Mouse (Mus musculus) C2C12 (cell line): ENCODE results near the gene Iqck. TPM values are rescaled to one million over a fixed set of nuclear protein-coding genes. Genes with fewer than 3 reads are reported as not detected.

ENCODE experiments used
- H3K27me3 ChIP-seq: one replicate; pipeline ENCODE4 v1.6.1; 2011; ENCODE audit not compliant: control insufficient read depth, insufficient read depth, insufficient read length
- H3K36me3 ChIP-seq: one replicate; pipeline ENCODE4 v1.6.1; 2011; ENCODE audit not compliant: control insufficient read depth, insufficient read depth
- H3K4me3 ChIP-seq: one replicate; pipeline ENCODE4 v1.5.1; 2011; ENCODE audit warnings: mild to moderate bottlenecking, control low read depth; ENCODE audit not compliant: poor library complexity, insufficient read depth, severe bottlenecking
- H3K79me2 ChIP-seq: one replicate; pipeline ENCODE4 v1.6.1; 2011; ENCODE audit not compliant: control insufficient read depth, insufficient read depth
- H3K79me3 ChIP-seq: one replicate; pipeline ENCODE4 v1.6.1; 2011; ENCODE audit warnings: low read depth, control low read depth
- H3ac ChIP-seq: one replicate; pipeline ENCODE3; 2011; ENCODE audit warnings: low read depth; ENCODE audit not compliant: control insufficient read depth, insufficient read length
- CEBPB ChIP-seq: IDR thresholded peaks from one replicate; pipeline ENCODE4 v1.6.1; 2011; ENCODE audit warnings: low read depth, mild to moderate bottlenecking, control low read depth, moderate library complexity
- CTCF ChIP-seq: IDR thresholded peaks from one replicate; pipeline ENCODE4 v1.5.1; 2011; ENCODE audit not compliant: control insufficient read depth, insufficient read depth, insufficient read length
- FOSL1 ChIP-seq: IDR thresholded peaks from one replicate; pipeline ENCODE4 v1.8.0; 2011; ENCODE audit warnings: mild to moderate bottlenecking, low read length; ENCODE audit not compliant: poor library complexity, insufficient read depth, severe bottlenecking
- MAX ChIP-seq: IDR thresholded peaks from one replicate; pipeline ENCODE4 v1.6.1; 2011; ENCODE audit warnings: mild to moderate bottlenecking, control low read depth
- MYOD1 ChIP-seq: IDR thresholded peaks from one replicate; pipeline ENCODE4 v1.6.1; 2011; ENCODE audit warnings: low read depth; ENCODE audit not compliant: control insufficient read depth, insufficient read length
- MYOG ChIP-seq: IDR thresholded peaks from one replicate; pipeline ENCODE4 v1.6.1; 2011; ENCODE audit not compliant: control insufficient read depth, insufficient read length; ENCODE audit errors: extremely low read depth
- USF1 ChIP-seq: IDR thresholded peaks from one replicate; pipeline ENCODE4 v1.6.1; 2011; ENCODE audit warnings: low read depth, mild to moderate bottlenecking, control low read depth, moderate library complexity
- polyA plus RNA-seq: library from polyadenylated mRNA; unstranded; fragments of >200 nt; fragmentation: generic; extraction: Trizol; gene quantifications from one replicate; pipeline ENCODE4 v1.2.1, GENCODE M21; 2012; ENCODE audit warnings: missing spikeins

Iqck gene
- polyA plus RNA-seq, 1 experiment: 0.53 TPM

DNA sequence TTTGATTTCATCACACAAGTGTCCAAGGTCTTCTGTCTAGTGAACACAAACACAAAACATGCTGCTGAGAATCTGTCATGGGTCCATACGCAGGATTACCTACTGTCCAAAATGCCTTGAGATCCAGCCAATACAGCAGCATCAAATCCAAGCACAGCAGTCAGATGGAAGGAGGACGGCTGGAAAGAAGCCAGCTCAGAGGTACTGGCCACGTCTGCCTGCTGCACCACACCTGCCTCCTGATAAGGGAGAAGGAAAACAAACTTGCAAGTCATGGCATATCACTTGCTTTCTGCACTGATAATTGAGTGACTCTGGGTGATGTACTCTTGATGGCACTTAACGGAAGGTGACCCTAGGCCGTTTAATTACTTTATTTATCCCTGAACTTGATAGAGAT lies 10.4 kb upstream of the Iqck start:
- no peaks in the 10 kb centered on the region for H3K79me3 ChIP-seq
- H3K79me2 ChIP-seq: peaks cover 4% of the 10 kb centered on the region
- H3K4me3 ChIP-seq: no peak overlapping the region
- no peaks in the 10 kb centered on the region for H3K27me3 ChIP-seq
- TF ChIP-seq FOSL1 (no peak), CEBPB (no peak), MYOD1 (no peak), MYOG (no peak), MAX (no peak), CTCF (no peak)
- peaks cover 63% of the 10 kb centered on the region for H3K36me3 ChIP-seq
- no peak overlapping the region for H3ac ChIP-seq

DNA sequence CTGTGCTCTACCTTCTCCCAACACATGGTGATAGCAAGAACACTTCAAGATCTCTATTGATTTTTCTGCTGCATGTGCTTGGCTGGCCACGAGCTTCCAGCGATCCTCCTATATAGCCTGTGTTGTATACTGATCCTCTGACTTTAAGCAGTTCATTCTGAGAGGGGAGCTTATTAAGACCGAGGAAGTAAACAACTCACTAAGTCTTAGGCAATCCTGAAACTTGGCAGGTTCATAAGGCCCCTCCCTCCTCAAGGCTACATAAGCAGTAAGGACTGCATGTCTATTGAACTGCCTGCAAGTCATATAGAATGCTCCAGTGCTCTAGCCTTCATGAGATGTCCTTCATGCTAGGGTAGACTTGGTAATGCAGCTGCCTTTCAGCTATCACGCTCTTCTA lies 9.2 kb upstream of the Iqck start:
- peaks cover 7% of the 10 kb centered on the region for H3K79me3 ChIP-seq
- H3K79me2 ChIP-seq: peaks cover 16% of the 10 kb centered on the region
- H3K4me3 ChIP-seq: no peak overlapping the region
- H3K36me3 ChIP-seq: peaks cover 64% of the 10 kb centered on the region
- H3ac ChIP-seq: no peak overlapping the region
- TF ChIP-seq MYOG (no peak), MAX (no peak), USF1 (no peak), MYOD1 (no peak), CTCF (no peak), CEBPB (no peak), FOSL1 (no peak)
- no peaks in the 10 kb centered on the region for H3K27me3 ChIP-seq

DNA sequence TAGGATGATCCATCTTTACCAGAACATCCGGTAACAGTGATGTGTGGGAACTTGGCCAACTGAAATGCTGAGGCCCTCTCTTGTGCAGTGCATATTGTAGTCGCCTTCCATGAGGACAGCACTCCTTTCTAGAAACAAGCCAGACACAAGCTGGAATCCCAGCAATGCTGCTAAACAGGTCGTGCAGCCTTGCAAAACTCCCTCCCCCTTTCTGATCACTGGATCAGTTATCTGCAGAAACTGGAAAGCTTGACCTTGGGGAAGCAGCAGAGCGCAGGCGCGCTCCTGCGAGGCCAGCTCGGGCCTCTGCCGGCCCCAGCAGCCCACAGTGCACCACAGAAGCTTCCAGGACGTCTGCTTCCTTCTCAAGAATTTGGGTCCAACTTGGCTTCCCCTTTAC lies 6.8 kb upstream of the Iqck start:
- H3K79me3 ChIP-seq: peaks cover 13% of the 10 kb centered on the region
- H3K27me3 ChIP-seq: no peaks in the 10 kb centered on the region
- H3K4me3 ChIP-seq: no peak overlapping the region
- TF ChIP-seq MYOG (no peak), MAX (no peak), MYOD1 (no peak), FOSL1 (no peak), CTCF (no peak), USF1 (no peak)
- H3K79me2 ChIP-seq: peaks cover 41% of the 10 kb centered on the region
- no peak overlapping the region for H3ac ChIP-seq
- H3K36me3 ChIP-seq: peaks cover 76% of the 10 kb centered on the region

DNA sequence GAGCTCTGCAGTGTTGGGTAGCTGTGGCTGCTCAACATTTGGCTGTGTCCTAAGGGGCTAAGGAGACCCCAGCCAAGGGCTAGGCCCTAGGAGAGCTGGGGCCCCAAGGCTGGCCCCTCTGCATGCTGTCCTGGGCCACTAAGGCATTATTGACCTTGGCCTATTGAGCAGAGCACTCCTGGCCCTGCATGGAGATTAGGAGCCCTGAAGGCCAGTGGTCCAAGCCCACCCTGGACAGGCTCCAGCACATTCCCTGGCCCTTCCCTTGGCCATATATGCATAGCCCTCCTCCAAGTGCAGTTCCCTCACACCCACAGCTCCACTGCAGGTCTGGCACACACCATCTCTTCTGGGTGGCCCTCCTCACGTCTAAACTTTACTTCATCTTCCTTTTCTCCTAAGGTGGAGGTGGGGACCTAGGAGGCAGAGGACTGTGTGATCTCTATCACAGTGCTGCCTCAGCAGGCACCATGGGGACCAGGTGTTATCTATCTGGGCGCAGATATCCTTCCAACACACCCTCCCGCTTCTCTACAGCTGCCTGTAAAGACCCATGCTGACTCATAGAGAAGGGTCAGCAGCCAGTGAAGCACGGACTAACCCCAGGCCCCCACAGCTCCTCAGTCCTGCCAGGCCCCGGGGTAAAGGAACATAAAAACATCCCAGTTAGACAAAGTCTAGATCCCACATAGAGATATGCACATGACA lies 5.9 kb upstream of the Iqck start:
- Histone ChIP-seq H3K79me2 (peaks cover 50% of the 10 kb centered on the region), H3K36me3 (peaks cover 73% of the 10 kb centered on the region), H3K79me3 (peaks cover 21% of the 10 kb centered on the region), H3ac (no peak overlapping the region), H3K27me3 (no peaks in the 10 kb centered on the region), H3K4me3 (no peak overlapping the region)
- TF ChIP-seq CTCF (no peak), MYOG (no peak), MYOD1 (no peak), CEBPB (no peak), FOSL1 (no peak), MAX (no peak), USF1 (no peak)

DNA sequence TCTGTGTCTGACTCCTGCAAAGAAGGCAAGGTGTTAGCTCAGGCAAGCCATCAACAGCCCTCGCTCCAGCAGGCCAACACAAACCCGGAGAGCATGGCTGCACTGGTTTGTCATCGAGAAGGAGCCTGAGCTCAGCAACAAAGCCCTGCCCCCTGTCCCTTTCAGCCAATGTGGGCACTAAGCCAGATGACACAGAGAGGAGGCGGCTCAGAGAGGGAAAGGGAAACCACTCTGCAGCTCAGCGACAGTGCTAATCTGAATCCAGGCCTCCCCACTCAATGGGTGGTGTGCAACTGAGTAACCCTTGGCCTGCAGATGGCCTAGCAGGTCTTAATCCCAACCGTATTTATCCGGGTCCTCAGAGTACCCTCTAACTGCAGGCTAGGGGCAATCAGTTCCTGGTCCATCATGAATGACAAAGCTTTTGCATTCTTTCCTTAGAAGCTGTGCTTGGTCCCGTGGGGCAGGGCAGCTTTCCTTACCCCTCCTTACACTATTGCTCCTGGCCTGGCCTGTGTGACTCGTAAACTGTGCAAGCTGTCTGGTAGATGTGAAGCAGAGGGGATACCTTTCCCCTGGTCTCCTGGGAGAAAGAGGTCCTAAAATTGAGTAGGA lies 4.8 kb upstream of the Iqck start:
- no peaks in the 10 kb centered on the region for H3K27me3 ChIP-seq
- H3K79me3 ChIP-seq: peaks cover 28% of the 10 kb centered on the region
- H3K4me3 ChIP-seq: no peak overlapping the region
- TF ChIP-seq MAX: no peak
- TF ChIP-seq USF1: no peak
- TF ChIP-seq MYOG: no peak
- no peak for TF ChIP-seq CTCF
- TF ChIP-seq MYOD1: no peak
- no peak for TF ChIP-seq FOSL1
- TF ChIP-seq CEBPB: no peak
- H3K79me2 ChIP-seq: peaks cover 58% of the 10 kb centered on the region
- no peak overlapping the region for H3ac ChIP-seq
- H3K36me3 ChIP-seq: peaks cover 62% of the 10 kb centered on the region
